Mouse (Mus musculus) midbrain, embryonic 14.5 days (tissue): ENCODE data around the gene Atp2a2. TPM values are rescaled to one million over a fixed set of nuclear protein-coding genes. Genes with fewer than 3 reads are reported as not detected.
"Not testable (repeated sequence)": the region's sequence is repeated elsewhere in the genome, so short reads cannot be mapped to it uniquely, and the experiment has no call there.

Experiments
- ATAC-seq: fragments of 200-750 bp; cut with Nextera tagmentation; 2 replicates; pipeline ENCODE4 v1.8.0; 2017; ENCODE audit warnings: moderate number of reproducible peaks, moderate library complexity; ENCODE audit not compliant: low FRiP score, low TSS enrichment
- DNase-seq: peaks from one replicate; pipeline ENCODE4 v3.0.0-alpha.2; 2015
- H3K27ac ChIP-seq: fragments of 300-500 bp; sonication (generic); replicated peaks from 2 replicates; pipeline ENCODE4 v1.5.1; 2014; ENCODE audit warnings: mild to moderate bottlenecking, low read depth, low read length, moderate library complexity
- H3K27me3 ChIP-seq: fragments of 300-500 bp; sonication (generic); 2 replicates; pipeline ENCODE4 v1.6.1; 2014; ENCODE audit warnings: low read length, control low read depth, mixed read lengths; ENCODE audit not compliant: control insufficient read depth, insufficient read depth
- H3K36me3 ChIP-seq: fragments of 300-500 bp; sonication (generic); 2 replicates; pipeline ENCODE4 v1.6.1; 2014; ENCODE audit warnings: low read length, control low read depth; ENCODE audit not compliant: control insufficient read depth, insufficient read depth
- H3K4me1 ChIP-seq: fragments of 300-500 bp; sonication (generic); 2 replicates; pipeline ENCODE4 v1.6.1; 2014; ENCODE audit warnings: mild to moderate bottlenecking, antibody characterized with exemption, low read length, control low read depth; ENCODE audit not compliant: control insufficient read depth, insufficient read depth
- H3K4me2 ChIP-seq: fragments of 300-500 bp; sonication (generic); 2 replicates; pipeline ENCODE4 v1.6.1; 2014; ENCODE audit warnings: mild to moderate bottlenecking, low read length, moderate library complexity
- H3K4me3 ChIP-seq: fragments of 300-500 bp; sonication (generic); replicated peaks from 2 replicates; pipeline ENCODE4 v1.5.1; 2014; ENCODE audit warnings: low read depth, low read length
- H3K9ac ChIP-seq: fragments of 300-500 bp; sonication (generic); replicated peaks from 2 replicates; pipeline ENCODE4 v1.6.1; 2014; ENCODE audit warnings: mild to moderate bottlenecking, low read length, moderate library complexity
- H3K9me3 ChIP-seq: fragments of 300-500 bp; sonication (generic); 2 replicates; pipeline ENCODE4 v1.6.1; 2016; ENCODE audit warnings: low read length, control low read depth, mixed read lengths; ENCODE audit not compliant: control insufficient read depth
- WGBS: fragments of 180-500 bp; shearing (Covaris S2); extraction: QIAGEN DNeasy Blood & Tissue Kit; methylation state at CpG from one replicate; pipeline ENCODE4 v1.1.7; 2014; 5-methylcytosine and 5-hydroxymethylcytosine counted together
- polyA plus RNA-seq: library from polyadenylated mRNA; unstranded; fragments of >200 nt; fragmentation: Nextera tagmentation; extraction: Ambion mirVana; gene quantifications from 2 replicates; pipeline ENCODE4 v1.2.1, GENCODE M21; 2014

The Atp2a2 gene
- polyA plus RNA-seq, 1 experiment from 2014 or later: 59.3 TPM

DNA sequence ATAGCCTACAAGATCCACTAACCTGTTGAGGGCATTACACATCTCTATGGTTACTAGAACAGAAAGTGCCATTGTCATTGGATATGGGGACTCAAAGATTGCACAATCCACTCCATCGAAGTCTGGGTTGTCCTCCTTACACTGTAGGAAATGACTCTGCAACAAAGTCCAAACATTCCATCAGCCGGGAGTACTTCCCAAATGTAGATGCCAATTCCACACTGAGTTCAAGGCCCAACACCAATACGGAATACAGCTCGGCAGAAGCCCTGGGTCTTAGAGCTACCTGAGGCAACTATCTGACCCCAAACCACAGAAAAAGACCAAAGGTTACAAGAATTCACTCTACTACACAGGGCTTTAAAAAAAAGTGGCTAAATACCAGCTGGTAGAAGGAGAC is 44.0 kb downstream of the Atp2a2 start:
- Histone ChIP-seq H3K4me3 (no peak overlapping the region), H3K4me1 (no peaks in the 10 kb centered on the region), H3K9ac (no peak overlapping the region), H3K27ac (no peak overlapping the region), H3K36me3 (peaks cover 100% of the 10 kb centered on the region), H3K9me3 (no peaks in the 10 kb centered on the region), H3K4me2 (no peak overlapping the region), H3K27me3 (no peaks in the 10 kb centered on the region)
- no peak for ATAC-seq
- whole genome bisulfite sequencing: 94% methylated on average over 4 of the region's 4 CpGs
- DNase-seq: no peak

DNA sequence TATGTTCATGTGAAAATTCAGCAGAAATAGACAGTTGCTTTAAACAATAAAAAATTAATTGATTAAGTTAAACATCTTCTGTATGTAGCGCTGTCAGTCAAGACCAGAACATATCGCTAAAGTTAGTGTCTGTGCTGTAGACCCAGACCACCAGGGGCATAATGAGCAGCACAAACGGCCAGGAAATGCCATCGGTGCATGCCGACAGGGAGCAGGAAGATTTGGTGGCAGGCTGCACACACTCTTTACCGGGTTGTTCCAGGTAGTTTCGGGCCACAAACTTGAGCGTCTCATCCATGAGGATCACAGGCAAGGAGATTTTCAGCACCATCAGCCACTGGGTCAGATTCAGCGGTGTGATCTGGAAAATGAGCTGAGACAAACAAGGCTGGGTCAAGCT is 45.0 kb downstream of the Atp2a2 start:
- 89% methylated on average over 9 of the region's 9 CpGs for WGBS
- not testable (repeated sequence) for H3K9me3 ChIP-seq, H3K27ac ChIP-seq, H3K9ac ChIP-seq, ATAC-seq, DNase-seq, H3K4me3 ChIP-seq, H3K4me1 ChIP-seq, H3K4me2 ChIP-seq, H3K27me3 ChIP-seq
- H3K36me3 ChIP-seq: peaks cover 100% of the 10 kb centered on the region

DNA sequence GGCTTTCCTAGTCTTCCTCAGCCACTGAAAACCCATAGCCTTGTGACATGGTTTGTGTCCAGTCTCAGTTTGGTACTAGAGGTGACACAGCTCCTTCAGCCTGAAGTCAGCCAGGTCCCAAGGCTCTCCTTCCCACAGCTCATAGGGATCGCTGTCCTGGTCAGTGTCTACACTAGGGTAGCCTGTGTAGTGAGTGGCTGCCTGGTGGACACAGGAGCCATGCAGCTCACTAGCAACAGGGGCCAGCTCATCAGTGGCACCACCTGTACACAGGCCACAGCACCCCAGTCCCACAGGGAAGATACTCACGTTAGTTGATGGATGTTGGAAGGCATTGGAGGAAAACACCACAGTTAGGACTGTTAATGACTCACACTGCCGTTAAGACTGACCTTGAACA is 46.4 kb downstream of the Atp2a2 start:
- Histone ChIP-seq H3K9ac (no peak overlapping the region), H3K4me3 (no peak overlapping the region), H3K27ac (no peak overlapping the region), H3K9me3 (no peaks in the 10 kb centered on the region), H3K4me2 (no peak overlapping the region), H3K36me3 (peaks cover 95% of the 10 kb centered on the region), H3K27me3 (no peaks in the 10 kb centered on the region), H3K4me1 (no peaks in the 10 kb centered on the region)
- WGBS: 96% methylated on average over 3 of the region's 3 CpGs
- ATAC-seq: no peak
- no peak for DNase-seq

DNA sequence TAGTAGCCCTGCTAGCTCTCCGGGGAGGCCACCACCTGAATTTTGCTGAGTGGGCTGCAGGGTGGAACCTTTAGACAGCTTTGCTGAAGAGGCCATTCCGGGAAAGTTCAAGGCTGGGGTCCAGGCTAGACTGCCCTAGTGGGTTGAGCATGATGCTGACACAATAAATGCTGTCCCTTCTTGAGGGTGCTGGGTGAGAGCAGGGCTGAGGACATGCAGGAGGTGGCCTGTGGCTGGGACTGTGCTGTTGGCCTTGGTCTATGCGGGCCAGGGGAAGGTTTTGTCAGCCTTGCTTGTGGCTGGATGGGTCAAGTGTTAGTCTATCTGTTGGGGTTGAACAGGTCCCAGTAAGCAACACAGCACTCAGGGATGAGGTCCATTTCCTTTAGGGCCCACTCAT is 47.1 kb downstream of the Atp2a2 start:
- Histone ChIP-seq H3K36me3 (peaks cover 94% of the 10 kb centered on the region), H3K4me1 (no peaks in the 10 kb centered on the region), H3K9ac (no peak overlapping the region), H3K4me2 (no peak overlapping the region), H3K27ac (no peak overlapping the region; the same call in 1 of the 2 replicates), H3K27me3 (no peaks in the 10 kb centered on the region), H3K9me3 (no peaks in the 10 kb centered on the region), H3K4me3 (no peak overlapping the region)
- ATAC-seq (no peak), DNase-seq (no peak)
- 97% methylated on average over 3 of the region's 3 CpGs for WGBS

DNA sequence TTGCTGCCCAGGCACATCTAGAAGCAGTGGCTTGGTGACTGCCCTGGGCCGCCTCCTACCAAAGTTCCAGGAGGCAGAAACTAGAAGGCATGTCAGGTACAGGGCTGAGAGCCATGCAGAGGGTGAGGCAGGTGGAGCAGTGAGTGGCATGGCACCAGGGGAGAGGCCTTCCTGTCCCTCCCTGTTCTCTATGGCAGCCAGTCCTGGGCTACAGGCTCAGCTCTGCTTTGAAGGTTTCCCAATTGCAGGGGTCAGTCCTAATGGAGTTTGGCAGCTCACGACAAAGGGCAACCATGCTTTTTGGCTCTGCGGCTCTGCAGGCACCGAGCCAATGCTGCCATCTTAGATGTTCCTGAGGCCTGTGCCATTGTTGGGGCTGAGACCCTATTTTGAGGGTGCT is 47.6 kb downstream of the Atp2a2 start:
- Histone ChIP-seq H3K27me3 (no peaks in the 10 kb centered on the region), H3K4me1 (no peaks in the 10 kb centered on the region), H3K9ac (no peak overlapping the region), H3K36me3 (peaks cover 90% of the 10 kb centered on the region), H3K9me3 (no peaks in the 10 kb centered on the region), H3K4me3 (no peak overlapping the region), H3K27ac (no peak overlapping the region; the same call in 1 of the 2 replicates), H3K4me2 (no peak overlapping the region)
- 95% methylated on average over 4 of the region's 4 CpGs for WGBS
- DNase-seq (peak; percentile 13), ATAC-seq (no peak)

DNA sequence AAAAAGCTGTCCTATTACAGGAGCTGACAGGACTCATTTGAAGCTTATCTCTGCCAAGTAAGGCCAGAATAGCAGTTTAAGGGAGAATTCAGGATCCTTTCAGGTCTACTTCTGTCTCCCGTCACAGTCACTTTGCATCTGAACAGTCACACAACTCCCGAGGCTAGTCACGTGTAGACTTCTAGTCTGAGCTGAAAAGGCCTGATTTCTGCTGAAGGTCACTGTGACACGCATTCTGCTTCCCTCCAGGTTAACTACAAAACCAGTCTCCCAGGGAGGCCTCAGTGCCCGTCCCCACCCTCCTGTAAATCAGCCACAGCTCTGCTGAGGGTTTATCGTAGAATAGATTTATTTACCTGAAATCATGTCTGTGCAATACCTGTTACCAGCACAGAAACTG is 48.8 kb downstream of the Atp2a2 start:
- no peaks in the 10 kb centered on the region for H3K27me3 ChIP-seq
- no peaks in the 10 kb centered on the region for H3K4me1 ChIP-seq
- no peak overlapping the region for H3K4me2 ChIP-seq
- no peak overlapping the region for H3K27ac ChIP-seq
- WGBS: 76% methylated on average over 6 of the region's 6 CpGs
- DNase-seq (no peak), ATAC-seq (no peak)
- no peak overlapping the region for H3K9ac ChIP-seq
- H3K4me3 ChIP-seq: no peak overlapping the region
- H3K36me3 ChIP-seq: peaks cover 77% of the 10 kb centered on the region
- H3K9me3 ChIP-seq: no peaks in the 10 kb centered on the region

DNA sequence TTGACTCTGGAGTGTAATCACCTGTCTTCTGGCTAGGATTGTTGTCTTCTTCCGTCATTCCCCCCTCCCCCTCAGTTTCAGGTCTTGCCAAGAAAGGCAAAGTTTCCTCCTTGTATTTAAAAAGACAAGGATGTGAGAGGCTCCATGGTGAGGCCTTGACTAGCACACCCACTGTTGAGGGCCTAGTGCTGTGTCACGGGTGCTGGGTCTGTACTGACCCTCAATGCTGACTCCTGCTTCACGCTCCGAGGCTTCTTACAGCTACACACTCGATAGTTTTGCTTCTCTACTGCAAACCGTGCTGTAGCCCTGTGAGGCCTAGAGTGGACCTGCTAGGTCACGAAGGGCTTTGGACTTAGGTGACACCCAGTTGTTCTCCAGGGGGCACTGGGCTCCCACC is 49.8 kb downstream of the Atp2a2 start:
- ATAC-seq: no peak

DNA sequence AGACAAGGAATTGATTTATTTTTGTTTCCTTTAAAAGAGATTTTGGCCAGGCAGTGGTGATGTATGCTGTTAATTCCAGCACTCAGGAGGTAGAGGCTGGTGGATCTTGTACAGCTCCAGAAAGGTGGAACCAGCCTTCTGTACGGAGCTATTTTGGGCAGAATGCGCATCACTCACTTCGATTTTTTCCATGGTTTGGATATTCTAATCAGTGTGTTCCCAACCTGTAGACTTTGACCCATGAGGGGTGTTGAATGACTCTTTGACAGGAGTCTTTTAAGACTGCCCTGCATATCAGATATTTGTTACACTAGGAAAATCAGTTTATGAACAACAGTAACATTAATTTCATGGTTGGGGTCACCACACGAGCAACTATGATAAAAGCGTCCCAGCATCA is 50.7 kb downstream of the Atp2a2 start:
- ATAC-seq (no peak), DNase-seq (no peak)
- H3K4me3 ChIP-seq: no peak overlapping the region
- H3K36me3 ChIP-seq: peaks cover 64% of the 10 kb centered on the region
- WGBS: 95% methylated on average over 5 of the region's 5 CpGs
- no peak overlapping the region for H3K4me2 ChIP-seq
- H3K9ac ChIP-seq: no peak overlapping the region
- no peaks in the 10 kb centered on the region for H3K9me3 ChIP-seq
- no peaks in the 10 kb centered on the region for H3K4me1 ChIP-seq
- no peak overlapping the region for H3K27ac ChIP-seq
- H3K27me3 ChIP-seq: no peaks in the 10 kb centered on the region

More for the DNA sequence above, 49.8 kb downstream of the Atp2a2 start:
- Histone ChIP-seq H3K9me3 (no peaks in the 10 kb centered on the region), H3K36me3 (peaks cover 67% of the 10 kb centered on the region), H3K4me3 (no peak overlapping the region), H3K9ac (no peak overlapping the region), H3K4me1 (no peaks in the 10 kb centered on the region), H3K27me3 (no peaks in the 10 kb centered on the region), H3K4me2 (no peak overlapping the region), H3K27ac (no peak overlapping the region)
- 86% methylated on average over 7 of the region's 7 CpGs for WGBS
- no peak for DNase-seq

DNA sequence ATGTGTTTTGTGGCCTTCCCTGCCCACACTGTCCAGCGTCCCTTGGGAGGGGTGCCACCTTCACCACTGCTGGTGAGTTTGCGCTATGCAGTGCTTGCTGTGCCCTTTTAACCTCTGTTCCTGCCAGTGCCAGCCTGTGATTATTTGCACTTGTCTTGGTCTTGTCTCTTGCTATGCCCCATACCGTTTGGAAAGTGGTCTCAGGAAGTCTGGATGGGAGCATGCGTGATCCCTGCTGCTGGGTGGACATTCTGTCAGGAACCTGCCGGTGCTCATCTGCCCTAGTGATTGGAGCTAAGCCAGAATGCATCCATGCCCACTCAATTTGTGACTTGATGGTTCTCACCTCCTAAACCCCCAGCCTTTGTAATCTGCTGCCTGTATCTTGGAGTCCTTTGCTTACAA is 51.1 kb downstream of the Atp2a2 start:
- ATAC-seq (no peak), DNase-seq (no peak)
- H3K9ac ChIP-seq: no peak overlapping the region
- peaks cover 64% of the 10 kb centered on the region for H3K36me3 ChIP-seq
- no peak overlapping the region for H3K27ac ChIP-seq
- 80% methylated on average over 5 of the region's 5 CpGs for WGBS
- H3K4me1 ChIP-seq: no peaks in the 10 kb centered on the region
- H3K27me3 ChIP-seq: no peaks in the 10 kb centered on the region
- H3K4me3 ChIP-seq: no peak overlapping the region
- H3K4me2 ChIP-seq: no peak overlapping the region
- no peaks in the 10 kb centered on the region for H3K9me3 ChIP-seq
